Mouse (Mus musculus) adrenal gland, adult (tissue): Measurements from ENCODE around the gene Hist1h4f.
"Not testable (repeated sequence)": the region's sequence is repeated elsewhere in the genome, so short reads cannot be mapped to it uniquely, and the experiment has no call there.

Experiments used
- DNase-seq, 2 experiments: peaks; one replicate each; pipeline ENCODE4 v3.0.0; 2022 to 2023; ENCODE audit warnings: low spot score in 1 of 2; ENCODE audit not compliant: inconsistent age in 2 of 2

Gene Hist1h4f

GRCm38 (mm10) chr13:23551146-23551834, at the start of gene Hist1h4f:
Hist1h4f (minus strand) TSS chr13:23551648.
- DNase-seq: peak; percentile 85 to 95

GRCm38 (mm10) chr13:23597957-23598356, 46.5 kb upstream of the Hist1h4f start:
- DNase-seq: peak; percentile 77 to 93

- no peak for DNase-seq
Observed at GRCm38 (mm10) chr13:23595622-23596372, 44.3 kb upstream of the Hist1h4f start.

GRCm38 (mm10) chr13:23595185-23595584, 43.7 kb upstream of the Hist1h4f start:
- no peak for DNase-seq

GRCm38 (mm10) chr13:23593051-23593770, 41.8 kb upstream of the Hist1h4f start:
- no peak for DNase-seq

GRCm38 (mm10) chr13:23592614-23593013, 41.2 kb upstream of the Hist1h4f start:
- DNase-seq: no peak

GRCm38 (mm10) chr13:23591886-23592285, 40.4 kb upstream of the Hist1h4f start:
- DNase-seq: not testable (repeated sequence)

- DNase-seq: no peak
Observed at GRCm38 (mm10) chr13:23591206-23591605, 39.8 kb upstream of the Hist1h4f start.

GRCm38 (mm10) chr13:23586940-23587225, 35.4 kb upstream of the Hist1h4f start:
- DNase-seq: no peak

GRCm38 (mm10) chr13:23586099-23586939, 34.9 kb upstream of the Hist1h4f start:
- peak in 1 of 2 experiments; percentile 81 for DNase-seq

GRCm38 (mm10) chr13:23585442-23586098, 34.1 kb upstream of the Hist1h4f start:
- peak; percentile 80 to 96 for DNase-seq

GRCm38 (mm10) chr13:23585029-23585441, 33.6 kb upstream of the Hist1h4f start:
- DNase-seq: peak; percentile 72 to 93

GRCm38 (mm10) chr13:23584331-23584730, 32.9 kb upstream of the Hist1h4f start:
- peak in 1 of 2 experiments; percentile 71 for DNase-seq

GRCm38 (mm10) chr13:23583387-23584068, 32.1 kb upstream of the Hist1h4f start:
- DNase-seq: peak in 1 of 2 experiments; percentile 47

- DNase-seq: peak in 1 of 2 experiments; percentile 47
Observed at GRCm38 (mm10) chr13:23582219-23583056, 31.0 kb upstream of the Hist1h4f start.

- DNase-seq: peak; percentile 96 to 100
Observed at GRCm38 (mm10) chr13:23581408-23582218, 30.2 kb upstream of the Hist1h4f start, which contains the start of gene Hist1h4d. Hist1h4d (plus strand) TSS chr13:23581598.

GRCm38 (mm10) chr13:23577835-23578234, 26.4 kb upstream of the Hist1h4f start:
- no peak for DNase-seq
